Mouse (Mus musculus): ENCODE results near the gene Cul1. TPM values are rescaled to one million over a fixed set of nuclear protein-coding genes. Genes with fewer than 3 reads are reported as not detected.

Gene Cul1
- polyA plus RNA-seq, 1 experiment from 2014 or later, result 141 TPM

GRCm38 (mm10) chr6:47560407-47560806 is 107.2 kb downstream of the Cul1 start:
- ATAC-seq (ENCODE audit: low FRiP score, low TSS enrichment), result no peak
- H3K4me1 ChIP-seq (ENCODE audit: control insufficient read depth, insufficient read depth, low read length), result no peaks in the 10 kb centered on the region

GRCm38 (mm10) chr6:47560846-47561245 is 107.6 kb downstream of the Cul1 start:
- ATAC-seq (ENCODE audit: low FRiP score, low TSS enrichment) (no peak), DNase-seq (no peak)
- H3K4me1 ChIP-seq (ENCODE audit: control insufficient read depth, insufficient read depth, low read length), result no peaks in the 10 kb centered on the region
- H3K4me3 ChIP-seq (replicated peaks; ENCODE audit: low read depth, low read length), result no peak overlapping the region
- no peak overlapping the region for H3K27ac ChIP-seq (replicated peaks; ENCODE audit: low read depth, low read length)
- no peak overlapping the region for H3K9ac ChIP-seq (replicated peaks; ENCODE audit: low read length)
- 96% methylated on average over 2 of the region's 2 CpGs for WGBS
- no peaks in the 10 kb centered on the region for H3K27me3 ChIP-seq (ENCODE audit: control insufficient read depth, insufficient read depth, low read length)
- H3K4me2 ChIP-seq (ENCODE audit: low read length), result no peak overlapping the region
- no peaks in the 10 kb centered on the region for H3K9me3 ChIP-seq (ENCODE audit: control insufficient read depth, low read length)
- peaks cover 46% of the 10 kb centered on the region for H3K36me3 ChIP-seq (ENCODE audit: control insufficient read depth, insufficient read depth, low read length)

More at GRCm38 (mm10) chr6:47560407-47560806, 107.2 kb downstream of the Cul1 start:
- no peaks in the 10 kb centered on the region for H3K9me3 ChIP-seq (ENCODE audit: control insufficient read depth, low read length)
- no peaks in the 10 kb centered on the region for H3K27me3 ChIP-seq (ENCODE audit: control insufficient read depth, insufficient read depth, low read length)
- no peak overlapping the region for H3K4me3 ChIP-seq (replicated peaks; ENCODE audit: low read depth, low read length)
- no peak for DNase-seq
- peaks cover 50% of the 10 kb centered on the region for H3K36me3 ChIP-seq (ENCODE audit: control insufficient read depth, insufficient read depth, low read length)
- H3K27ac ChIP-seq (replicated peaks; ENCODE audit: low read depth, low read length), result no peak overlapping the region
- H3K9ac ChIP-seq (replicated peaks; ENCODE audit: low read length), result no peak overlapping the region
- no peak overlapping the region for H3K4me2 ChIP-seq (ENCODE audit: low read length)

GRCm38 (mm10) chr6:47561426-47561825 is 108.2 kb downstream of the Cul1 start:
- no peak for DNase-seq

GRCm38 (mm10) chr6:47565326-47566035 is 112.3 kb downstream of the Cul1 start:
- no peaks in the 10 kb centered on the region for H3K9me3 ChIP-seq (ENCODE audit: control insufficient read depth, low read length)
- no peak overlapping the region for H3K4me2 ChIP-seq (ENCODE audit: low read length)
- no peaks in the 10 kb centered on the region for H3K27me3 ChIP-seq (ENCODE audit: control insufficient read depth, insufficient read depth, low read length)
- no peak overlapping the region for H3K27ac ChIP-seq (replicated peaks; ENCODE audit: low read depth, low read length)
- peaks cover 52% of the 10 kb centered on the region for H3K36me3 ChIP-seq (ENCODE audit: control insufficient read depth, insufficient read depth, low read length)
- H3K9ac ChIP-seq (replicated peaks; ENCODE audit: low read length), result no peak overlapping the region
- no peak for ATAC-seq (ENCODE audit: low FRiP score, low TSS enrichment)
- peak; percentile 16 for DNase-seq
- H3K4me3 ChIP-seq (replicated peaks; ENCODE audit: low read depth, low read length), result no peak overlapping the region
- 86% methylated on average over 1 of the region's 1 CpGs for WGBS
- H3K4me1 ChIP-seq (ENCODE audit: control insufficient read depth, insufficient read depth, low read length), result no peaks in the 10 kb centered on the region

More at GRCm38 (mm10) chr6:47561426-47561825, 108.2 kb downstream of the Cul1 start:
- Histone ChIP-seq H3K4me1 (ENCODE audit: control insufficient read depth, insufficient read depth, low read length) (no peaks in the 10 kb centered on the region), H3K4me3 (replicated peaks; ENCODE audit: low read depth, low read length) (no peak overlapping the region), H3K9ac (replicated peaks; ENCODE audit: low read length) (no peak overlapping the region), H3K27me3 (ENCODE audit: control insufficient read depth, insufficient read depth, low read length) (no peaks in the 10 kb centered on the region), H3K36me3 (ENCODE audit: control insufficient read depth, insufficient read depth, low read length) (peaks cover 43% of the 10 kb centered on the region), H3K9me3 (ENCODE audit: control insufficient read depth, low read length) (no peaks in the 10 kb centered on the region), H3K27ac (replicated peaks; ENCODE audit: low read depth, low read length) (no peak overlapping the region), H3K4me2 (ENCODE audit: low read length) (no peak overlapping the region)
- WGBS, result 90% methylated on average over 5 of the region's 5 CpGs
- no peak for ATAC-seq (ENCODE audit: low FRiP score, low TSS enrichment)

- Histone ChIP-seq H3K4me3 (replicated peaks; ENCODE audit: low read depth, low read length) (no peak overlapping the region), H3K27ac (replicated peaks; ENCODE audit: low read depth, low read length) (no peak overlapping the region), H3K27me3 (ENCODE audit: control insufficient read depth, insufficient read depth, low read length) (no peaks in the 10 kb centered on the region), H3K4me1 (ENCODE audit: control insufficient read depth, insufficient read depth, low read length) (no peaks in the 10 kb centered on the region), H3K4me2 (ENCODE audit: low read length) (no peak overlapping the region), H3K9me3 (ENCODE audit: control insufficient read depth, low read length) (no peaks in the 10 kb centered on the region), H3K36me3 (ENCODE audit: control insufficient read depth, insufficient read depth, low read length) (peaks cover 27% of the 10 kb centered on the region), H3K9ac (replicated peaks; ENCODE audit: low read length) (no peak overlapping the region)
- DNase-seq, result no peak
- no peak for ATAC-seq (ENCODE audit: low FRiP score, low TSS enrichment)
- 92% methylated on average over 2 of the region's 2 CpGs for WGBS
Measured at GRCm38 (mm10) chr6:47572887-47573286, 119.7 kb downstream of the Cul1 start.

Other genes with a start within 250 kb of the Cul1 start
- gene Ezh2, start 141.9 kb downstream of the Cul1 start, polyA plus RNA-seq (2014; fragmentation: Nextera tagmentation; extraction: Ambion mirVana), result 79.0 and 91.9 TPM in 2 replicates